Mouse (Mus musculus) hindbrain, embryonic 13.5 days (tissue): ENCODE measurements around the gene Ssr2. TPM values are rescaled to one million over a fixed set of nuclear protein-coding genes. Genes with fewer than 3 reads are reported as not detected.
"Not testable (repeated sequence)": the region's sequence is repeated elsewhere in the genome, so short reads cannot be mapped to it uniquely, and the experiment has no call there.

Experiments
- ATAC-seq: fragments of 200-750 bp; cut with Nextera tagmentation; 2 replicates; pipeline ENCODE4 v1.8.0; 2017; ENCODE audit warnings: moderate TSS enrichment; ENCODE audit not compliant: low FRiP score
- H3K27ac ChIP-seq: fragments of 300-500 bp; sonication (generic); 2 replicates; pipeline ENCODE4 v1.5.1; 2015; ENCODE audit warnings: inconsistent platforms, mild to moderate bottlenecking, moderate library complexity
- H3K27me3 ChIP-seq: fragments of 300-500 bp; sonication (generic); 2 replicates; pipeline ENCODE4 v1.6.1; 2015; ENCODE audit warnings: mild to moderate bottlenecking, inconsistent platforms
- H3K36me3 ChIP-seq: fragments of 300-500 bp; sonication (generic); 2 replicates; pipeline ENCODE4 v1.6.1; 2015; ENCODE audit warnings: mild to moderate bottlenecking, inconsistent platforms
- H3K4me1 ChIP-seq: fragments of 300-500 bp; sonication (generic); replicated peaks from 2 replicates; pipeline ENCODE4 v1.6.1; 2015; ENCODE audit warnings: inconsistent platforms
- H3K4me2 ChIP-seq: fragments of 300-500 bp; sonication (generic); 2 replicates; pipeline ENCODE4 v1.6.1; 2015; ENCODE audit warnings: inconsistent platforms, mild to moderate bottlenecking, moderate library complexity
- H3K4me3 ChIP-seq: fragments of 300-500 bp; sonication (generic); 2 replicates; pipeline ENCODE4 v1.5.1; 2015; ENCODE audit warnings: mild to moderate bottlenecking, inconsistent platforms
- H3K9ac ChIP-seq: fragments of 300-500 bp; sonication (generic); 2 replicates; pipeline ENCODE4 v1.6.1; 2015; ENCODE audit warnings: mild to moderate bottlenecking, inconsistent platforms
- H3K9me3 ChIP-seq: fragments of 300-500 bp; sonication (generic); 2 replicates; pipeline ENCODE4 v1.6.1; 2016; ENCODE audit warnings: inconsistent platforms
- WGBS: fragments of 180-500 bp; shearing (Covaris S2); methylation state at CpG from one replicate; pipeline ENCODE4 v1.1.7; 2015; 5-methylcytosine and 5-hydroxymethylcytosine counted together
- polyA plus RNA-seq: library from polyadenylated mRNA; unstranded; fragments of >200 nt; fragmentation: Nextera tagmentation; extraction: Ambion mirVana; gene quantifications from 2 replicates; pipeline ENCODE4 v1.2.1, GENCODE M21; 2015

Ssr2 gene
- polyA plus RNA-seq, 1 experiment from 2014 or later = 154 TPM

DNA sequence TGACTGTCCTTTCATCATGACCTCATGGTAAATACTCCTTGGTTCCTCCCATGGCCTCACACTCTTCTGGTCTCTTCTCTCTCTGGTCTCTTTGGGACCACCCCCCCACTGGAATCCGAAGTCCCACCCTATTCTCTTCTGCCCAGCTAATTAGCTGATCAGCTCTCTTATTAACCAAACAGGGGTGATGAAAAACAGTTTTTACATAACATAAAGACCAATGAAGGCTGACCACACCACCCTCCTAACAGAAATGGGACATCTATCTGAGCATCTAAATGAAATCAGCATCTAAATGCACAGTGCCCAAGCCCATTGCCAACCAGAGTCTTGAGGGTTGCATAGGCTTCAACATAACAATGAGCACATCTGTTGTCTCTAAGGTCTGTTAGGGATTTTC lies 3.8 kb upstream of the Ssr2 start:
- Histone ChIP-seq H3K27ac (no peak overlapping the region), H3K4me3 (no peak overlapping the region), H3K27me3 (no peaks in the 10 kb centered on the region), H3K9ac (no peak overlapping the region), H3K9me3 (no peaks in the 10 kb centered on the region), H3K4me1 (no peaks in the 10 kb centered on the region), H3K36me3 (peaks cover 36% of the 10 kb centered on the region), H3K4me2 (no peak overlapping the region)
- no peak for ATAC-seq
- WGBS = 70% methylated on average over 1 of the region's 1 CpGs

- Histone ChIP-seq H3K4me2 (no peak overlapping the region), H3K9me3 (no peaks in the 10 kb centered on the region), H3K27ac (no peak overlapping the region), H3K27me3 (no peaks in the 10 kb centered on the region), H3K36me3 (peaks cover 28% of the 10 kb centered on the region), H3K4me3 (no peak overlapping the region), H3K4me1 (no peaks in the 10 kb centered on the region), H3K9ac (no peak overlapping the region)
- WGBS = 74% methylated on average over 2 of the region's 2 CpGs
- no peak for ATAC-seq
Measured at GRCm38 (mm10) chr3:88572835-88573234, 2.8 kb upstream of the Ssr2 start.

- H3K36me3 ChIP-seq = peaks cover 18% of the 10 kb centered on the region
- H3K9me3 ChIP-seq = no peaks in the 10 kb centered on the region
- no peaks in the 10 kb centered on the region for H3K27me3 ChIP-seq
- 94% methylated on average over 2 of the region's 2 CpGs for WGBS
- H3K4me2 ChIP-seq = no peak overlapping the region
- ATAC-seq = no peak
- no peak overlapping the region for H3K9ac ChIP-seq
- H3K4me3 ChIP-seq = no peak overlapping the region
- no peaks in the 10 kb centered on the region for H3K4me1 ChIP-seq
- H3K27ac ChIP-seq = no peak overlapping the region
Measured at GRCm38 (mm10) chr3:88573810-88574209, 1.9 kb upstream of the Ssr2 start.

DNA sequence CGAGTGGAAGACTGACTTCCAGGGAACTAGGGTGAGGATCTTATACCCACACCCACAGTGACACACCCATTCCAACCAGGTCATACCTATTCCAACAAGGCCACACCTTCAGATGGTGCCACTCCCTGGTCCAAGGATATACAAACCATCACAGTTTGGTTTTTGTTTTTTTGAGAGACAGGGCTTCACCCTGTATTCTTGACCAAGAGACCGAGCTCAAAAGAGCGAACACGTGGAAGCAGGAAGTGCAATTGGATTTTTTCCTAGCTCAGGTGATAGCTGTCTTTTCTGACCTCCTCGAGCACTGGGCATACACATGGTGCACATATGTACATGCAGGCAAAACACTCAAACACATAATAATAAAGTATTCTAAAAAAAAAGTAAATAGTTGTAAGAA lies 2.2 kb downstream of the Ssr2 start:
- not testable (repeated sequence) for H3K9me3 ChIP-seq, H3K9ac ChIP-seq, ATAC-seq, H3K4me2 ChIP-seq, H3K4me3 ChIP-seq, H3K27me3 ChIP-seq, H3K27ac ChIP-seq
- Histone ChIP-seq H3K36me3 (peaks cover 21% of the 10 kb centered on the region), H3K4me1 (peaks cover 14% of the 10 kb centered on the region)
- WGBS = 92% methylated on average over 5 of the region's 5 CpGs

DNA sequence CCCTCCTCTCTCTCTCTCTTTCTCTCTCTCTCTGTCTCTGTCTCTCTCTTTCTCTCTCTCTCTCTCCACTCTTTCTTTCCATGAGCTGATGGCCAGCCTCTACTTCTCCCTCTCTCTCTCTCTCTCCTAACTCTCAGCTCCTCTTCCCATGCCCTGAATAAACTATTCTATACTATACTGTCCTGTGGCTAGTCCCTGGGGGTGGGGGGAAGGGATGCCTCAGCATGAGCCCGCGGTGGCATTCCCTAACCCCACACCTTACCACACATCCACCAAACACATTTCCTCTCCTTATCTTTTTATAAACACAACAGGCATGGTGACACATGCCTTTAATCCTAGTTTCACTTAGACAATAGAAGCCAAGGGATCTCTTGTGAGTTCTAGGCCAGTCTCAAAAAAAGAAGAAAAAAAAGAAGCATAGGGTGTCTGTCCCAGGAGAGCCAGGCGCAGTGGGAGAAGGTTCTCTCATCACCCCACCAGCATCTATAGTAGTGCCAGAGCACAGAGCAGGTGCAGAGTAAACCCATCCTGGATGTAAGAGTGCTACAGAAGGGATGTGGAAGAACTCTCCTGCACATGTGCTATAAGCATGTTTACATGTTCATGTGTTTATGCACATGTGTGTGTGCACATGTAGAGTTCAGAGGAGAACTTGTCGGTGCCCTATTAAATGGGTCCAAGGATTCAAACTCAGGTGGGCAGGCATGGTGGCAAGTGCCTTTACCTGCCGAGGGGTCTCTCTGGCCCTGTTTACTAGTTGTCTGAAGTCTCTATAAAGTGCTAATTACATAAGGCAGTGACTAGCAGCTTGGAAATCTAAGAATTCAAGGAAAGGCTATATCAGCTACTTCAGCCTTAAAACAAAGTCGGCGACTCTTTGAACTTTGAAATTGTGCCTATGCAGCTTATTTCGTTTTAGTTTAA lies 3.1 kb downstream of the Ssr2 start:
- no peak overlapping the region for H3K27ac ChIP-seq
- peaks cover 14% of the 10 kb centered on the region for H3K4me1 ChIP-seq
- H3K27me3 ChIP-seq = no peaks in the 10 kb centered on the region
- peak overlapping the region; percentile 91 for H3K4me3 ChIP-seq
- H3K36me3 ChIP-seq = peaks cover 30% of the 10 kb centered on the region
- WGBS = 55% methylated on average over 8 of the region's 8 CpGs
- 0 out of 2 replicates have a peak overlapping the region, but pooled peaks have one; percentile 92 for H3K9ac ChIP-seq
- H3K4me2 ChIP-seq = peak overlapping the region; percentile 96
- H3K9me3 ChIP-seq = no peaks in the 10 kb centered on the region
- peak; percentile 58 for ATAC-seq

DNA sequence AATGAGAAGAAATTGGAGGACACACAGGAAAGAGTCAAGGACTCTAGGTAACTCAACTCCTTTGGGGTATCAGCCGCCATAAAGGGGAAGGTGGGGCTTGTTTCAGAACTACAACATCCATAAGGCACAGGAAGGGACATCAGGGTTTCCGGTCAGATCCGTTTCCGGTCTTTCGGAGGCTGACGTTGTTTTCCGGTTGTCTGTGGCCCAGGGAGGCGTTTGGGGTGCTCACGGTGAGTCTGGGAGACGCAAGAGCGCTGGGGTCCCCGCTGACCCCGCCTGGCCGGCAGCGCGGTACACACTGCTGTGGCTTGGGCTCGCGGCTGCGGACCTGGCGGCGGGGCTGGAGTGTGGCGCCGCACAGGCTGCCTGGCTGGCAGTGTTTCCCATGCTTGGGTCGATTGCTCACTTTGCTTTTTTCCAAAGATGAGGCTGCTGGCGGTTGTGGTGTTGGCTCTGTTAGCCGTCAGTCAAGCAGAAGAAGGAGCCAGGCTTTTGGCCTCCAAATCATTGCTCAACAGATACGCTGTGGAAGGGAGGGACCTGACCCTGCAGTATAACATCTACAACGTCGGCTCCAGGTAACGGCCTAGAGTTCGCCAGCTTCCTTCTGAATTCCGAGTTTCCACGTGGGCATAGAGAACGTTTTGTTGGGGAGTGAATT lies 3.9 kb downstream of the Ssr2 start:
- Histone ChIP-seq H3K27ac (peak overlapping the region; percentile 78), H3K27me3 (no peaks in the 10 kb centered on the region), H3K36me3 (peaks cover 37% of the 10 kb centered on the region), H3K4me2 (peak overlapping the region; percentile 96), H3K9ac (peak overlapping the region; percentile 92), H3K9me3 (no peaks in the 10 kb centered on the region), H3K4me1 (peaks cover 14% of the 10 kb centered on the region), H3K4me3 (peak overlapping the region; percentile 91)
- peak; percentile 86 for ATAC-seq
- WGBS = under 1% methylated on average over 34 of the region's 34 CpGs

GRCm38 (mm10) chr3:88585769-88586168 lies 10.1 kb downstream of the Ssr2 start:
- Histone ChIP-seq H3K27ac (no peak overlapping the region), H3K4me1 (peaks cover 5% of the 10 kb centered on the region), H3K27me3 (no peaks in the 10 kb centered on the region), H3K36me3 (peaks cover 82% of the 10 kb centered on the region), H3K9me3 (no peaks in the 10 kb centered on the region), H3K4me2 (no peak overlapping the region), H3K9ac (no peak overlapping the region), H3K4me3 (no peak overlapping the region)
- ATAC-seq = no peak
- 97% methylated on average over 6 of the region's 6 CpGs for WGBS

DNA sequence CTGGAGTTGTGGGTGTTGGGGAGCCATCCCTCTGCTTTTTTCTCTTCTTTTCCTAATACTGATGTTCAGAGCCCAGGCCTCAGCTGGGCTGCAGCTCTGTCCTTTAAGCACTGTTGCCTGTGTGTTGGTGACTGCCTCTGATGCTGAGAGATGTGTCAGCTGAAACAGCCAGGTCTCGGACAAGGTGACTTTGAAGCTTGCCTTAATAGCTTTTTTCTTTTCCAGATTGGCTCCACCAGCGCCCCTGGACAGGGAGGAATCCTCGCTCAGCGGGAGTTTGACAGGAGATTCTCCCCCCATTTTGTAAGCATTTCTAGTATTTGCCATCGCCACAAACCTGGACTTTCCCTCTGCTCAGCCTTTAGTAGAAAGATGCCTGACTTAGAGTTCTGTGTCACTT lies 11.0 kb downstream of the Ssr2 start:
- no peak overlapping the region for H3K4me2 ChIP-seq
- no peaks in the 10 kb centered on the region; the same call in 1 of the 2 replicates for H3K4me1 ChIP-seq
- peaks cover 75% of the 10 kb centered on the region for H3K36me3 ChIP-seq
- 95% methylated on average over 5 of the region's 5 CpGs for WGBS
- H3K27me3 ChIP-seq = no peaks in the 10 kb centered on the region
- H3K9ac ChIP-seq = no peak overlapping the region
- no peak for ATAC-seq
- H3K27ac ChIP-seq = no peak overlapping the region
- H3K9me3 ChIP-seq = no peaks in the 10 kb centered on the region
- no peak overlapping the region for H3K4me3 ChIP-seq

- H3K36me3 ChIP-seq = peaks cover 47% of the 10 kb centered on the region
- WGBS = 33% methylated on average over 5 of the region's 5 CpGs
- no peaks in the 10 kb centered on the region; the same call in 1 of the 2 replicates for H3K4me1 ChIP-seq
- no peaks in the 10 kb centered on the region for H3K9me3 ChIP-seq
- no peaks in the 10 kb centered on the region for H3K27me3 ChIP-seq
- H3K4me3 ChIP-seq = no peak overlapping the region; the same call in 1 of the 2 replicates
- no peak overlapping the region for H3K9ac ChIP-seq
- H3K4me2 ChIP-seq = no peak overlapping the region
- ATAC-seq = no peak
- H3K27ac ChIP-seq = no peak overlapping the region
Measured at GRCm38 (mm10) chr3:88590246-88590645, 14.6 kb downstream of the Ssr2 start.

GRCm38 (mm10) chr3:88591044-88591443 lies 15.4 kb downstream of the Ssr2 start:
- Histone ChIP-seq H3K36me3 (peaks cover 40% of the 10 kb centered on the region), H3K4me2 (no peak overlapping the region), H3K27ac (no peak overlapping the region), H3K4me1 (no peaks in the 10 kb centered on the region; the same call in 1 of the 2 replicates), H3K9ac (peak overlapping the region; percentile 35; the same call in 1 of the 2 replicates), H3K9me3 (no peaks in the 10 kb centered on the region), H3K4me3 (no peak overlapping the region), H3K27me3 (no peaks in the 10 kb centered on the region)
- WGBS = 65% methylated on average over 3 of the region's 3 CpGs
- no peak for ATAC-seq

- H3K4me1 ChIP-seq = no peaks in the 10 kb centered on the region; the same call in 1 of the 2 replicates
- H3K9me3 ChIP-seq = no peaks in the 10 kb centered on the region
- peaks cover 30% of the 10 kb centered on the region for H3K36me3 ChIP-seq
- H3K27ac ChIP-seq = no peak overlapping the region
- H3K4me3 ChIP-seq = no peak overlapping the region
- no peak overlapping the region for H3K4me2 ChIP-seq
- H3K9ac ChIP-seq = peak overlapping the region; percentile 26; the same call in 1 of the 2 replicates
- ATAC-seq = no peak
- 35% methylated on average over 9 of the region's 9 CpGs for WGBS
- H3K27me3 ChIP-seq = no peaks in the 10 kb centered on the region
Measured at GRCm38 (mm10) chr3:88591950-88592731, 16.5 kb downstream of the Ssr2 start.
